In the genomic region with DNA sequence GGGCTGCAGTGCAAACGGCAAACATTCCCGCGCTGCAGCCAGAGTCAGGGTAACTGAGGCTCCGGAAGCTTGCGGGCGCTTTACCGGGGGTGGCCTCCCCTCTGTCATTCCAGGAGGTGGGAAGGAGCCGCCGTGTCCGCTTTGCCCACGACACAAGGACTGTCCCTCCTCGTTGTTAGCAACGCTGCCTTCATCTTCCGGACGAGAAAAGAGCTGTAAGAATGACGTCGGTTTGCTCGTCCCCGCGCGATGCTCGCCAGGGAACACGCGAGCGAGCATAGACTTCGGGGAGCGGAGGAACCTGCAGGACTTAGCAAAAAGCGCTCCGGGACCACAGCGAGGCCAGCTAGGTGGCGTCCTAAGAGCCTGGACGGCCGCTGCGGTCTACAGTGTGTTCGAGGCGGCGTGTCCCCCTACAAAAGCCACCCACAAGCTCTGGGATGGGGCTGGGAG, we compare ENCODE assay signal across 8 mouse cellular contexts. TPM values are rescaled to one million over a fixed set of nuclear protein-coding genes. Genes with fewer than 3 reads are reported as not detected.
A peak's percentile ranks its signal among the peaks of the same experiment; 100 is the strongest.
DNase-seq lines count a peak whose midpoint lies in the region; ATAC-seq and TF ChIP-seq lines count a peak whose summit lies in the region.

No protein-coding gene starts in this region.

- DNase-seq in MEL-GATA-1-ER (ENCODE audit: extremely low read depth, low read depth): peak; percentile 65
- DNase-seq in cerebellum, adult 11-12 months: peak; percentile 73
- DNase-seq in hindbrain, embryonic 10.5 days (ENCODE audit: low spot score): peak; percentile 74
- DNase-seq in layer of hippocampus, postnatal 10 days (ENCODE audit: low spot score in 2 of 2): peak; percentile 49 to 61
- DNase-seq in lung, postnatal 0 days (ENCODE audit: low spot score): peak; percentile 88
- peak; percentile 31 for DNase-seq in ovary, adult 18-20 months (ENCODE audit: low spot score)
- DNase-seq in thymus, adult 2 months: peak; percentile 60

- TF ChIP-seq EP300 in lung, postnatal 0 days (IDR thresholded peaks at IDR 0.05): no peak

- under 1% methylated on average over 37 of the region's 37 CpGs for WGBS in forebrain, embryonic 16.5 days
- under 1% methylated on average over 37 of the region's 37 CpGs for WGBS in hindbrain, embryonic 10.5 days
- under 1% methylated on average over 37 of the region's 37 CpGs for WGBS in lung, postnatal 0 days
- under 1% methylated on average over 37 of the region's 37 CpGs for WGBS in thymus, adult 2 months

- no peaks in the 10 kb centered on the region for H3K9me3 ChIP-seq in forebrain, embryonic 16.5 days (ENCODE audit: control insufficient read depth, low read length)
- H3K9me3 ChIP-seq in hindbrain, embryonic 10.5 days: no peaks in the 10 kb centered on the region
- no peaks in the 10 kb centered on the region for H3K9me3 ChIP-seq in lung, postnatal 0 days (ENCODE audit: low read length)

- no peaks in the 10 kb centered on the region for H3K27me3 ChIP-seq in forebrain, embryonic 16.5 days (replicated peaks; ENCODE audit: control insufficient read depth, insufficient read depth, low read length)
- no peaks in the 10 kb centered on the region for H3K27me3 ChIP-seq in hindbrain, embryonic 10.5 days (ENCODE audit: insufficient read depth, poor library complexity, severe bottlenecking)
- H3K27me3 ChIP-seq in lung, postnatal 0 days (replicated peaks; ENCODE audit: insufficient read depth, low read length): no peaks in the 10 kb centered on the region
- H3K27me3 ChIP-seq in thymus, adult 2 months (ENCODE audit: control insufficient read depth, insufficient read depth, low read length): no peaks in the 10 kb centered on the region

- TF ChIP-seq CTCF in lung, postnatal 0 days (IDR thresholded peaks at IDR 0.05): peak; percentile 58
- TF ChIP-seq CTCF in thymus, adult 2 months (IDR thresholded peaks at IDR 0.05; ENCODE audit: borderline replicate concordance, control insufficient read depth, extremely low read depth, insufficient read depth, low read length, poor library complexity): no peak

- no peaks in the 10 kb centered on the region for H3K36me3 ChIP-seq in forebrain, embryonic 16.5 days (ENCODE audit: control insufficient read depth, insufficient read depth)
- peaks cover 29% of the 10 kb centered on the region for H3K36me3 ChIP-seq in hindbrain, embryonic 10.5 days
- no peaks in the 10 kb centered on the region; the same call in 1 of the 2 replicates for H3K36me3 ChIP-seq in lung, postnatal 0 days (ENCODE audit: insufficient read depth, low read length)
- H3K36me3 ChIP-seq in thymus, adult 2 months (ENCODE audit: control insufficient read depth, insufficient read depth, low read length): no peaks in the 10 kb centered on the region; the same call in 1 of the 2 replicates

- peak overlapping the region; percentile 78 for H3K9ac ChIP-seq in forebrain, embryonic 16.5 days (replicated peaks; ENCODE audit: low read depth, low read length)
- H3K9ac ChIP-seq in lung, postnatal 0 days (replicated peaks; ENCODE audit: low read depth): peak overlapping the region; percentile 54

- peak overlapping the region; percentile 55 for H3K4me2 ChIP-seq in forebrain, embryonic 16.5 days (ENCODE audit: low read length)
- peak overlapping the region; percentile 97 for H3K4me2 ChIP-seq in lung, postnatal 0 days (replicated peaks; ENCODE audit: low read depth, low read length)

- TF ChIP-seq POLR2A in thymus, adult 2 months (IDR thresholded peaks at IDR 0.05; ENCODE audit: control insufficient read depth, extremely low read depth, insufficient read depth, low read length, poor library complexity): no peak

- peak overlapping the region; percentile 94 for H3K27ac ChIP-seq in forebrain, embryonic 16.5 days (ENCODE audit: low read length)
- H3K27ac ChIP-seq in hindbrain, embryonic 10.5 days: peak overlapping the region; percentile 89
- peak overlapping the region; percentile 68 for H3K27ac ChIP-seq in lung, postnatal 0 days (ENCODE audit: low read length)
- peak overlapping the region; percentile 76 for H3K27ac ChIP-seq in thymus, adult 2 months (ENCODE audit: control insufficient read depth, insufficient read depth, low read length)

- peak overlapping the region; percentile 70 for H3K4me3 ChIP-seq in forebrain, embryonic 16.5 days (replicated peaks; ENCODE audit: low read length)
- H3K4me3 ChIP-seq in hindbrain, embryonic 10.5 days: peak overlapping the region; percentile 84
- H3K4me3 ChIP-seq in lung, postnatal 0 days (ENCODE audit: low read depth, low read length): peak overlapping the region; percentile 72
- peak overlapping the region; percentile 78 for H3K4me3 ChIP-seq in thymus, adult 2 months (ENCODE audit: control insufficient read depth, insufficient read depth, low read length)

- peaks cover 12% of the 10 kb centered on the region for H3K4me1 ChIP-seq in forebrain, embryonic 16.5 days (replicated peaks; ENCODE audit: control insufficient read depth, insufficient read depth, low read length)
- peaks cover 13% of the 10 kb centered on the region; the same call in 1 of the 2 replicates for H3K4me1 ChIP-seq in hindbrain, embryonic 10.5 days (replicated peaks)
- H3K4me1 ChIP-seq in lung, postnatal 0 days (ENCODE audit: insufficient read depth, low read depth, low read length): no peaks in the 10 kb centered on the region
- no peaks in the 10 kb centered on the region for H3K4me1 ChIP-seq in thymus, adult 2 months (replicated peaks; ENCODE audit: control insufficient read depth, insufficient read depth, low read length)

- peak; percentile 67 for ATAC-seq in forebrain, embryonic 16.5 days
- peak; percentile 75 for ATAC-seq in lung, postnatal 0 days

RNA-seq across cellular contexts. Expression of gene Prim2, which starts 0.6 kb away (rescaled TPM):
- polyA plus RNA-seq in forebrain, embryonic 16.5 days (2015; fragmentation: Nextera tagmentation; extraction: Ambion mirVana): 33.5 and 36.9 TPM in 2 replicates
- polyA plus RNA-seq in hindbrain, embryonic 10.5 days (2016; fragmentation: Nextera tagmentation; extraction: Ambion mirVana): 44.4 and 54.4 TPM in 2 replicates
- 1 to 10 TPM; 7.2 to 8.6 TPM for total RNA-seq in layer of hippocampus, postnatal 10 days (2021)
- polyA plus RNA-seq in lung, postnatal 0 days (2015; fragmentation: Nextera tagmentation; extraction: Ambion mirVana): 7.1 and 7.6 TPM in 2 replicates
- 16.2 and 18.6 TPM in 2 replicates for polyA plus RNA-seq in thymus, adult 2 months (2012; rRNA removed)

RNA-seq across cellular contexts. Expression of gene Rab23, which starts 49.5 kb away (rescaled TPM):
- polyA plus RNA-seq in forebrain, embryonic 16.5 days (2015; fragmentation: Nextera tagmentation; extraction: Ambion mirVana): 38.0 and 40.0 TPM in 2 replicates
- 23.6 and 33.3 TPM in 2 replicates for polyA plus RNA-seq in hindbrain, embryonic 10.5 days (2016; fragmentation: Nextera tagmentation; extraction: Ambion mirVana)
- total RNA-seq in layer of hippocampus, postnatal 10 days (2021): 10 to 100 TPM; 27.7 to 34.2 TPM
- polyA plus RNA-seq in lung, postnatal 0 days (2015; fragmentation: Nextera tagmentation; extraction: Ambion mirVana): 13.1 and 14.2 TPM in 2 replicates
- polyA plus RNA-seq in thymus, adult 2 months (2012; rRNA removed): 3.4 and 4.9 TPM in 2 replicates

Comparison
In these comparisons a context has a peak if more than half of its experiments do, and no peak if none do; other contexts are left out.
1. Peak in every context shown above with its lines: DNase-seq, ATAC-seq, H3K4me3 ChIP-seq and H3K27ac ChIP-seq.
2. DNase-seq: peak in every context shown above with its lines; median percentile 88 in lung, postnatal 0 days; 74 in hindbrain, embryonic 10.5 days; 73 in cerebellum, adult 11-12 months; 65 in MEL-GATA-1-ER; 60 in thymus, adult 2 months; 55 in layer of hippocampus, postnatal 10 days; 31 in ovary, adult 18-20 months.